Mouse (Mus musculus): Measurements from ENCODE around the gene Tspoap1. TPM values are rescaled to one million over a fixed set of nuclear protein-coding genes. Genes with fewer than 3 reads are reported as not detected.

Tspoap1 gene
- polyA plus RNA-seq, 1 experiment from 2014 or later, result 1.5 TPM

- Histone ChIP-seq H3K4me2 (ENCODE audit: low read depth, low read length) (no peak overlapping the region), H3K36me3 (replicated peaks; ENCODE audit: control insufficient read depth, insufficient read depth, low read depth, low read length) (0 out of 2 replicates have a peak, but pooled peaks cover 2% of the 10 kb centered on the region), H3K4me1 (ENCODE audit: control insufficient read depth, insufficient read depth, low read length) (no peaks in the 10 kb centered on the region), H3K27me3 (ENCODE audit: control insufficient read depth, insufficient read depth, low read length) (no peaks in the 10 kb centered on the region), H3K27ac (replicated peaks; ENCODE audit: low read depth, low read length) (no peak overlapping the region), H3K9me3 (replicated peaks; ENCODE audit: control insufficient read depth, low read length) (no peaks in the 10 kb centered on the region), H3K9ac (replicated peaks; ENCODE audit: low read length) (no peak overlapping the region), H3K4me3 (ENCODE audit: low read depth, low read length) (no peak overlapping the region)
- 87% methylated on average over 4 of the region's 5 CpGs for WGBS
- DNase-seq (ENCODE audit: low spot score) (no peak), ATAC-seq (replicated peaks; ENCODE audit: insufficient number of reproducible peaks, low FRiP score, low TSS enrichment, low read depth) (no peak)
Measured at GRCm38 (mm10) chr11:87747312-87747711, 13.0 kb upstream of the Tspoap1 start.

- H3K9ac ChIP-seq (replicated peaks; ENCODE audit: low read length), result no peak overlapping the region
Measured at GRCm38 (mm10) chr11:87747716-87748115, 12.6 kb upstream of the Tspoap1 start.

GRCm38 (mm10) chr11:87748132-87749119, 11.9 kb upstream of the Tspoap1 start:
- no peaks in the 10 kb centered on the region for H3K9me3 ChIP-seq (replicated peaks; ENCODE audit: control insufficient read depth, low read length)
- H3K9ac ChIP-seq (replicated peaks; ENCODE audit: low read length), result no peak overlapping the region
- 0 out of 2 replicates have a peak, but pooled peaks cover 2% of the 10 kb centered on the region for H3K36me3 ChIP-seq (replicated peaks; ENCODE audit: control insufficient read depth, insufficient read depth, low read depth, low read length)
- ATAC-seq (replicated peaks; ENCODE audit: insufficient number of reproducible peaks, low FRiP score, low TSS enrichment, low read depth), result no peak
- no peaks in the 10 kb centered on the region for H3K4me1 ChIP-seq (ENCODE audit: control insufficient read depth, insufficient read depth, low read length)
- no peak overlapping the region for H3K27ac ChIP-seq (replicated peaks; ENCODE audit: low read depth, low read length)
- DNase-seq (ENCODE audit: low spot score), result no peak
- H3K27me3 ChIP-seq (ENCODE audit: control insufficient read depth, insufficient read depth, low read length), result no peaks in the 10 kb centered on the region
- H3K4me2 ChIP-seq (ENCODE audit: low read depth, low read length), result no peak overlapping the region; the same call in 1 of the 2 replicates
- H3K4me3 ChIP-seq (ENCODE audit: low read depth, low read length), result no peak overlapping the region
- WGBS, result 36% methylated on average over 19 of the region's 19 CpGs

More at GRCm38 (mm10) chr11:87747716-87748115, 12.6 kb upstream of the Tspoap1 start:
- Histone ChIP-seq H3K4me3 (ENCODE audit: low read depth, low read length) (no peak overlapping the region), H3K27me3 (ENCODE audit: control insufficient read depth, insufficient read depth, low read length) (no peaks in the 10 kb centered on the region), H3K4me2 (ENCODE audit: low read depth, low read length) (no peak overlapping the region), H3K36me3 (replicated peaks; ENCODE audit: control insufficient read depth, insufficient read depth, low read depth, low read length) (0 out of 2 replicates have a peak, but pooled peaks cover 2% of the 10 kb centered on the region), H3K27ac (replicated peaks; ENCODE audit: low read depth, low read length) (no peak overlapping the region), H3K4me1 (ENCODE audit: control insufficient read depth, insufficient read depth, low read length) (no peaks in the 10 kb centered on the region), H3K9me3 (replicated peaks; ENCODE audit: control insufficient read depth, low read length) (no peaks in the 10 kb centered on the region)
- ATAC-seq (replicated peaks; ENCODE audit: insufficient number of reproducible peaks, low FRiP score, low TSS enrichment, low read depth), result no peak
- WGBS, result 92% methylated on average over 7 of the region's 7 CpGs
- no peak for DNase-seq (ENCODE audit: low spot score)

DNA sequence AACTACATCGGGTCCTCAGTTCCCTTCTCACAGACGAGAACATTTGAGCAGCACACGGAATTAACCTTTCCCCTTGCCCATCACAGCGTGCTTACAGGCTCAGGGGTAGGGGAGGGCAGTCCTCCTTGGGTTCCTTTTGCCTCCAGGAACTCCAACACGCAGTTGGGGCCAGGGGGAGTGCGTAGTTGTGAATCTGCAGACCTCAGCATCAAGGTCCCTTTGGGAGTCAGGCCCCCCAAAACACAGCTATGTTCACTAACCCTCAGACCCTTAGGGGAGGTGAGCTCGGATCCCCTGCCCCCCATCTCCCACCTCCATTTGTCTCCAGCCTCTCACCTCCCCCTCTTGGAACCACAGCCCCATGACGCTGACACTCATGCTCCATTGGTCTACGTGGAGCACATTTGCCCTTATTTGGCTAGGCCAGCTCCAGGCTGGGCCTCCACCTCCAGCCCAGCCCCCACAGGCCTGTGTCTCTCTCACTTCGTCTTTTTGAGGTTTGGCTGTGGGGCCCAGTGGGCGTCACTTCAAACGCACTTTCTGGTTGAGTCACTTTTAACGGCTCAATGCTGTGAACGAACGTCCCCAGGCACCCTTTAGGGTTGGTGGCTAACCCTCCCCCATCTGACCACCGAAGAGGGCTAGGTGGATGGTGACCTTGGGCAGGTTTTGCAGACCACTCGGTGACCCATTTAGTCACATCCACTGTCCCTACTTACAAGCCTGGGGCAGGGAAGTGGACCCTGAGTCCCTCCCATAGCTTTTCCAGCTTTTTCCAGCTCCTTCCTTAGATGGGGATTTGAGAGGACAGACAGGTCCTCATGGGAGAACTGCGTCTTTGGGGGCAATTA, 10.9 kb upstream of the Tspoap1 start:
- no peak overlapping the region for H3K9ac ChIP-seq (replicated peaks; ENCODE audit: low read length)
- no peak overlapping the region for H3K4me2 ChIP-seq (ENCODE audit: low read depth, low read length)
- no peak for ATAC-seq (replicated peaks; ENCODE audit: insufficient number of reproducible peaks, low FRiP score, low TSS enrichment, low read depth)
- H3K4me3 ChIP-seq (ENCODE audit: low read depth, low read length), result no peak overlapping the region
- no peaks in the 10 kb centered on the region for H3K36me3 ChIP-seq (replicated peaks; ENCODE audit: control insufficient read depth, insufficient read depth, low read depth, low read length)
- no peak overlapping the region for H3K27ac ChIP-seq (replicated peaks; ENCODE audit: low read depth, low read length)
- 62% methylated on average over 18 of the region's 18 CpGs for whole genome bisulfite sequencing
- H3K9me3 ChIP-seq (replicated peaks; ENCODE audit: control insufficient read depth, low read length), result no peaks in the 10 kb centered on the region
- DNase-seq (ENCODE audit: low spot score), result no peak
- no peaks in the 10 kb centered on the region for H3K4me1 ChIP-seq (ENCODE audit: control insufficient read depth, insufficient read depth, low read length)
- no peaks in the 10 kb centered on the region for H3K27me3 ChIP-seq (ENCODE audit: control insufficient read depth, insufficient read depth, low read length)

GRCm38 (mm10) chr11:87750043-87750421, 10.3 kb upstream of the Tspoap1 start:
- no peak overlapping the region for H3K27ac ChIP-seq (replicated peaks; ENCODE audit: low read depth, low read length)
- H3K36me3 ChIP-seq (replicated peaks; ENCODE audit: control insufficient read depth, insufficient read depth, low read depth, low read length), result no peaks in the 10 kb centered on the region
- ATAC-seq (replicated peaks; ENCODE audit: insufficient number of reproducible peaks, low FRiP score, low TSS enrichment, low read depth), result no peak
- no peak overlapping the region for H3K4me3 ChIP-seq (ENCODE audit: low read depth, low read length)
- WGBS, result 84% methylated on average over 11 of the region's 11 CpGs
- no peaks in the 10 kb centered on the region for H3K9me3 ChIP-seq (replicated peaks; ENCODE audit: control insufficient read depth, low read length)
- H3K4me2 ChIP-seq (ENCODE audit: low read depth, low read length), result no peak overlapping the region
- H3K27me3 ChIP-seq (ENCODE audit: control insufficient read depth, insufficient read depth, low read length), result no peaks in the 10 kb centered on the region
- DNase-seq (ENCODE audit: low spot score), result no peak
- no peak overlapping the region for H3K9ac ChIP-seq (replicated peaks; ENCODE audit: low read length)
- H3K4me1 ChIP-seq (ENCODE audit: control insufficient read depth, insufficient read depth, low read length), result no peaks in the 10 kb centered on the region

GRCm38 (mm10) chr11:87750521-87750920, 9.8 kb upstream of the Tspoap1 start:
- Histone ChIP-seq H3K4me2 (ENCODE audit: low read depth, low read length) (no peak overlapping the region), H3K4me1 (ENCODE audit: control insufficient read depth, insufficient read depth, low read length) (no peaks in the 10 kb centered on the region), H3K9ac (replicated peaks; ENCODE audit: low read length) (no peak overlapping the region), H3K4me3 (ENCODE audit: low read depth, low read length) (no peak overlapping the region), H3K27me3 (ENCODE audit: control insufficient read depth, insufficient read depth, low read length) (no peaks in the 10 kb centered on the region), H3K27ac (replicated peaks; ENCODE audit: low read depth, low read length) (no peak overlapping the region), H3K36me3 (replicated peaks; ENCODE audit: control insufficient read depth, insufficient read depth, low read depth, low read length) (no peaks in the 10 kb centered on the region), H3K9me3 (replicated peaks; ENCODE audit: control insufficient read depth, low read length) (no peaks in the 10 kb centered on the region)
- DNase-seq (ENCODE audit: low spot score), result no peak
- 72% methylated on average over 3 of the region's 3 CpGs for WGBS
- no peak for ATAC-seq (replicated peaks; ENCODE audit: insufficient number of reproducible peaks, low FRiP score, low TSS enrichment, low read depth)

DNA sequence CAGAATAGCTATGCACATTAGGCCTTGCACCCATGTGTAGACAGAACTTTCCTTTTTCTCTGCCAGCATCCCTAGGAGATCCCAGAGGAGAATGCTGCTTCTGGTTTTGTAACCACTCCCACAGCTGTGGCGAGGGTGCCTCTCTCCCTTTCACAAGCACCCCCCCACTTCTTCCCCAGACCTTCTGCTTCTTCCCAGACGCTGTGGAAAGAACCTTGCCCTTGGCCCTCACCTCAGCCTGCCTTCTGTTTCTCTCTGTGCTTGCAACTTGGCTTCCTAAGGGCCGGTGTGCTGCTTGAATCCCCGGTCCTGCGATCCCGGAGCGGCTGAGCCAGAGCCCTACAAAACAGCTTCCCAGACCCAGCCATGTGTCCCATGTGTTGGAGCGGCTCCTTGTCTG, 9.3 kb upstream of the Tspoap1 start:
- no peak overlapping the region for H3K9ac ChIP-seq (replicated peaks; ENCODE audit: low read length)
- no peak overlapping the region for H3K4me3 ChIP-seq (ENCODE audit: low read depth, low read length)
- no peaks in the 10 kb centered on the region for H3K36me3 ChIP-seq (replicated peaks; ENCODE audit: control insufficient read depth, insufficient read depth, low read depth, low read length)
- H3K4me2 ChIP-seq (ENCODE audit: low read depth, low read length), result no peak overlapping the region
- H3K27ac ChIP-seq (replicated peaks; ENCODE audit: low read depth, low read length), result no peak overlapping the region
- DNase-seq (ENCODE audit: low spot score) (no peak), ATAC-seq (replicated peaks; ENCODE audit: insufficient number of reproducible peaks, low FRiP score, low TSS enrichment, low read depth) (no peak)
- 87% methylated on average over 8 of the region's 8 CpGs for WGBS
- no peaks in the 10 kb centered on the region for H3K9me3 ChIP-seq (replicated peaks; ENCODE audit: control insufficient read depth, low read length)
- H3K27me3 ChIP-seq (ENCODE audit: control insufficient read depth, insufficient read depth, low read length), result no peaks in the 10 kb centered on the region
- H3K4me1 ChIP-seq (ENCODE audit: control insufficient read depth, insufficient read depth, low read length), result no peaks in the 10 kb centered on the region

Data from embryonic facial prominence, embryonic 11.5 days (tissue).